Mouse (Mus musculus) left cerebral cortex, adult 2 months (tissue): ENCODE data around the gene Snapc3. TPM values are rescaled to one million over a fixed set of nuclear protein-coding genes. Genes with fewer than 3 reads are reported as not detected.
"Not testable (repeated sequence)": the region's sequence is repeated elsewhere in the genome, so short reads cannot be mapped to it uniquely, and the experiment has no call there.

Source experiments
- DNase-seq, 2 experiments: peaks; one replicate each; pipeline ENCODE4 v3.0.0; 2021 to 2022; ENCODE audit warnings: low spot score in 2 of 2, mixed read lengths in 1 of 2; ENCODE audit errors: extremely low spot score in 1 of 2
- H3K27ac ChIP-seq: fragments of 200-600 bp; 2 replicates; pipeline ENCODE4 v1.8.1; 2022
- H3K4me3 ChIP-seq: fragments of 200-600 bp; 2 replicates; pipeline ENCODE4 v1.8.1; 2022
- CTCF ChIP-seq: fragments of 200-600 bp; IDR thresholded peaks from 2 replicates; pipeline ENCODE4 v1.8.1; 2022; ENCODE audit warnings: antibody characterized with exemption, mild to moderate bottlenecking, moderate library complexity
- intact Hi-C: fragments of 180-260 bp; cut with DNase I; formaldehyde crosslinking; loops from one replicate; pipeline ENCODE4 v1.15.1; 2025
- total RNA-seq, 2 experiments: library from RNA; stranded (reverse); gene quantifications; 2 replicates each; pipeline ENCODE4 v1.2.3; 2021

Gene Snapc3
- total RNA-seq, 2 experiments from 2014 or later = 40.9 to 44.5 TPM

- TF ChIP-seq CTCF = no peak
- intact Hi-C loops = no loop called here
- no peak overlapping the region for H3K4me3 ChIP-seq
- peak overlapping the region; percentile 20; the same call in 1 of the 2 replicates for H3K27ac ChIP-seq
- no peak for DNase-seq
Observed at GRCm38 (mm10) chr4:83467615-83468014, 50.1 kb downstream of the Snapc3 start.

- no peak for DNase-seq
- Histone ChIP-seq H3K27ac (no peak overlapping the region), H3K4me3 (no peak overlapping the region)
- intact Hi-C loops = no loop called here
- no peak for TF ChIP-seq CTCF
Observed at GRCm38 (mm10) chr4:83468208-83468607, 50.7 kb downstream of the Snapc3 start.

- peak overlapping the region; percentile 100 for H3K27ac ChIP-seq
- intact Hi-C loops = loop anchor here (1.0 to 2.0 kb wide), 2 partner anchors 30 to 86 kb away; no protein-coding TSS in a partner anchor
- TF ChIP-seq CTCF = no peak
- H3K4me3 ChIP-seq = peak overlapping the region; percentile 81
- no peak for DNase-seq
Observed at GRCm38 (mm10) chr4:83485250-83485649, 67.7 kb downstream of the Snapc3 start.

- Histone ChIP-seq H3K4me3 (peak overlapping the region; percentile 81), H3K27ac (peak overlapping the region; percentile 100)
- peak; percentile 87 for DNase-seq
- peak; percentile 65 for TF ChIP-seq CTCF
- intact Hi-C loops = loop anchor here (1.0 to 2.0 kb wide), 3 partner anchors 30 to 85 kb away; partner anchors contain the start of gene Ccdc171
Observed at GRCm38 (mm10) chr4:83485735-83486116, 68.2 kb downstream of the Snapc3 start.

- Histone ChIP-seq H3K4me3 (peak within 1 kb of the TSS; percentile 81), H3K27ac (peak within 1 kb of the TSS; percentile 100)
- intact Hi-C loops = loop anchor here (1.0 kb wide), 1 partner anchor 39 kb away; the partner anchor contains the start of gene Ccdc171
- peak; percentile 86 to 92 for DNase-seq
- TF ChIP-seq CTCF = peak; percentile 51
Observed at GRCm38 (mm10) chr4:83486117-83486901, 68.8 kb downstream of the Snapc3 start, which contains the start of gene Psip1. Gene Psip1 (minus strand): TSS chr4:83486459.

- no peak for TF ChIP-seq CTCF
- Histone ChIP-seq H3K4me3 (no peak overlapping the region), H3K27ac (no peak overlapping the region)
- no peak for DNase-seq
- intact Hi-C loops = no loop called here
Observed at GRCm38 (mm10) chr4:83489121-83489520, 71.6 kb downstream of the Snapc3 start.

- intact Hi-C loops = no loop called here
- no peak for DNase-seq
- Histone ChIP-seq H3K27ac (no peak overlapping the region), H3K4me3 (no peak overlapping the region)
- TF ChIP-seq CTCF = peak; percentile 23
Observed at GRCm38 (mm10) chr4:83493112-83493511, 75.6 kb downstream of the Snapc3 start.

- DNase-seq, H3K27ac ChIP-seq, intact Hi-C loops, H3K4me3 ChIP-seq: not testable (repeated sequence)
Observed at GRCm38 (mm10) chr4:83497013-83497412, 79.5 kb downstream of the Snapc3 start.

- Histone ChIP-seq H3K27ac (0 out of 2 replicates have a peak overlapping the region, but pooled peaks have one; percentile 40), H3K4me3 (peak overlapping the region; percentile 45)
- DNase-seq = peak in 1 of 2 experiments; percentile 17
- TF ChIP-seq CTCF = peak; percentile 3
- intact Hi-C loops = no loop called here
Observed at GRCm38 (mm10) chr4:83500154-83501036, 82.9 kb downstream of the Snapc3 start.

- DNase-seq = no peak
- intact Hi-C loops = no loop called here
- no peak for TF ChIP-seq CTCF
- H3K27ac ChIP-seq = no peak overlapping the region
- H3K4me3 ChIP-seq = peak overlapping the region; percentile 45
Observed at GRCm38 (mm10) chr4:83501037-83501430, 83.5 kb downstream of the Snapc3 start.

GRCm38 (mm10) chr4:83509600-83509999 lies 92.1 kb downstream of the Snapc3 start:
- intact Hi-C loops = no loop called here
- H3K27ac ChIP-seq = no peak overlapping the region
- no peak overlapping the region for H3K4me3 ChIP-seq
- DNase-seq = no peak
- no peak for TF ChIP-seq CTCF

GRCm38 (mm10) chr4:83511083-83511482 lies 93.6 kb downstream of the Snapc3 start:
- DNase-seq = no peak
- no peak for TF ChIP-seq CTCF
- Histone ChIP-seq H3K27ac (no peak overlapping the region), H3K4me3 (no peak overlapping the region)
- intact Hi-C loops = no loop called here
